Mouse (Mus musculus) urinary bladder, postnatal 4 days (tissue): Measurements from ENCODE around the gene Col25a1.

Experiments
- DNase-seq, 2 experiments: peaks; one replicate each; pipeline ENCODE4 v3.0.0; 2021 to 2022; ENCODE audit warnings: low spot score in 2 of 2

Col25a1 gene

DNA sequence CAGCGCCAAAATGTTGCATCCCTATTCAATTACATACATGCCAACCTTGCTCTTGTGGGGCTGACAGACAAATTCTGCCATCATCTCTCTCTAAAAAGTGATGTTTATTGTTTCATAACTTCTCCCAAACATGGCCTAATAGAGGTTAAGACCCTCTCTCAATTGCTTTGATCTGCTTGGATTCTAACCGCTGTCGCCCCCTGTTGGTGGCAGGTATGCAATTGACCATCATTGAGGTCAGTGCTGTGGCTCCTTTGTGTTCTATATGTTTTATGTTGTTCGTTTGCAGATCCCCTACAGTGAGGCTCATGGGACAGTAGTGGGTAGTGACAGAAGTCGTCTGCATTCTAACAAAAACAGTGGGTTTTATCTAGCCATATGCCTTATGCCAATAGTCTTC is 441.9 kb downstream of the Col25a1 start:
- no peak for DNase-seq

DNA sequence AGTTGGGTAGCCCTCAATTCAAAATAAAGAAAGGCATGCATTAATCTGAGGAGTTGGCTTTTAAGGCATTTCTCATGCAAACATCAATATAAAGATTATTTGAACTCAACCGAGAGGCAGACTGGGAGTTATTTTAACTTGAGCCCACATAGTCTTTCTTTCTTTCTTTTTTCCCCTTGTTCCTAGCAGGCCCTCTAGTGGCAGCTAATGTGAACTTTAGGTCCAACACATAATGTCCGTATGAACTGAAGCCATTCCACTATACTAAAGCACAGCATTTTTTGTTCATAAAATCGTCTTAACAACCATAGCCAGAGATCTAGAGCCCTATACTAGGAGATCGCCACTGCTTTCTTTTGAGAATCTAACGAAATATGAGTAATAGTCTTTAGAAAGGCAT is 443.4 kb downstream of the Col25a1 start:
- DNase-seq, result no peak

DNA sequence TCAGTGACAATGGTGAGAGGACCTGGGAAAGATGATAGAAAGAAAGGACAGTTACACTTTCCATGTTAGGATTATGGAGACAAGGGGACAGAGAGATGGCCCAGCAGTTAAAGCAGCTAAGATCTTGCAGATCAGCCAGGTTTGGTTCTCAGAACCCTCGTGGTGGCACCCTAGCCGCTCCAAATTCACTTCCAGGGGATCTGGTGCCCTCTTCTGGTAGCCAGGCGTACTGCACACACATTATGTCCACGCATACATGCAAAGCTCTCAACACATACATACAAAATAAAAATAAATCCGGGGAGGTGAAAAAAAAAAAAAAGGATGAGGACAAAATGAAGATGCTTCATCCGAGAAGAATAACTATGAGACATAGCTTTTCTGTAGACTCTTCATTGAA is 445.4 kb downstream of the Col25a1 start:
- DNase-seq, result no peak

- no peak for DNase-seq
Measured at GRCm38 (mm10) chr3:130579501-130579900, 448.2 kb downstream of the Col25a1 start.

- no peak for DNase-seq
Measured at GRCm38 (mm10) chr3:130581577-130581976, 450.3 kb downstream of the Col25a1 start.

DNA sequence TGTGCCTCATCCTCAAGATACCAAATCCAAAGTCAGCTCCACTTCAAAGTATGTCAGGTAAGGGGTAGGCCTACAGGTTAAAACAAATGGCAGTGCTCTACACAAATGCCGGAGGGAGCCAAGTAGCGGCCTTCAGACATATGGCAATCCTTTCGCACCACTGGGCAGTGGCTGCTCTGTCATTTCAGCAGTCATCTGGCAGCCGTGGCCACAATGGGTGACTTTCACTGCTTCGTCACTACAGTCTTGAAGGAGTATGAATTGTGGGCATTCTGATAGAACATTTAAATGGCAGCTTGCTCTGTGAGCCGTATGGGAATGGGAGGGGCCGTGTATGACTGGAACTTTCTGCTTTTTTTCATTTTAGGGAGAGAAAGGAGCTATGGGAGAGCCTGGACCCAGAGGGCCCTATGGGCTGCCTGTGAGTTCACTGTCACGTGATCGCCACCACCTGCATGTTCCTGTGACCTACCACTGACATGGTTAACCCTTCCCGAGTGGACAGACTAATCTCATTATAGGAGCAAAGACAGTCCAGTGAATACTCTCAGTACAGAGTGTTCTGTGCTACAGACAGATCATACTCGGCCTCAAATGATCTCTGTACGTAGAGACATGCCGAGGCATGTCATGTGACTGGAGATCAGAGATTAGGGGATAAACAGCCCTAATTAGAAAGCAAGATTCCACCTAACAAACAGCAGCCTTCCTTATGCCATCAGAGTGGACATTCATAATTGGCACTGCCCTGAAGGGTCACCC is 451.8 kb downstream of the Col25a1 start:
- no peak for DNase-seq

DNA sequence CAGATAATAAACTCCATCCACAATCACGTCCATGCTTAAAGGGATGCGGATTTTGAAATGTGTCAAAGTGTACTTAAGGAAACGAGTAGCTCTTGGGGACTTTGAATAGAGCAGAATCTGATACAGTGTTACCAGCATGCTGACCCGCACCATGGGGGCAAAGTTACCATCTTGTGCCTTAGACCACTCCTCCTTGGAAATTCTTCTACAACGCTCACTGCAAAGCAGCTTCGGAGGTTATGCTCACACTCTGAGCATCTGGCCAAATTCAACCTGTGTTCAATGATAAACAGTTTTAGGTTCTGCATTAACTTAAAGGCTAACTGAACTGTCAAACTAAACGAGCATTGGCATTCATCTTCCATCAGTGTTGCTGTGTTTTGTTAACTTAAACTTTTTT is 452.7 kb downstream of the Col25a1 start:
- DNase-seq, result no peak

GRCm38 (mm10) chr3:130595050-130595449 is 463.7 kb downstream of the Col25a1 start:
- no peak for DNase-seq

- DNase-seq, result no peak
Measured at GRCm38 (mm10) chr3:130601491-130601890, 470.2 kb downstream of the Col25a1 start.

DNA sequence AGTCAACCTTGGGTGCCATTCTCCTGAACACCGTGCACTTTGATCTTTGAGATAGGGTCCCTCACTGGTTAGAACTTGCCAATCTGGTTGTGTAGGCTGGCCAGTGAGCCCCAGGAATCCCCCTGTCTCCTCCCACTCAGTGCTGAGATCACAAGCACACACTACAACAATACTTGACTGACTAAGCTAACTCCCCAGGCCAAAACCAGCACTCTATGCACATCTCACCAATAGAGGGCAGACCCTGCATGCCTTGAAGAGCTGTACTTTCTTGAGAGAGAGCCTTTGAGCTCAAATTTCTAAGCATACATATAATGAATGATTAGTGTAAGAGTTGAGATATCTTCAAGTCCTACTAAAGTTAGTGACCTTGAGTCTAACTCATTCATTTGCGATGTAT is 476.6 kb downstream of the Col25a1 start:
- DNase-seq, result no peak

DNA sequence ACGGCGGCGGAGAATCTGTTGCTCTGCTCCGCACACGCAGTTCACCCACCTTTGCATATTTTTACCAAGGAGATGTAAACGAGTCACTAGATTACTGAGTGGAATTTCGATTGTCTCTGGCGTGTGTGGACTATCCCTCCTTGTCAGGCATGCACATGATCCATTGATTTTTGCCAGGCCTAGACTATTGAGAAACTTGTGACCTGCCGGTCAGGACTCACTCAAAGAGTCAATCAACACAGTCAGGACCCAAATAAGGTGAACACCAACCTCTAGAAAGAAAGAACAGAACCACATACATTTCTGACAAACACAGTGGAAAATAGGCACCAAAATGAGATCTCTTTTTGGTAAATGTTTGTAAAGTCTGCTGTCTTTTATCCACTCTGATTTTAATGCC is 483.1 kb downstream of the Col25a1 start:
- DNase-seq, result no peak

GRCm38 (mm10) chr3:130615625-130616024 is 484.3 kb downstream of the Col25a1 start:
- DNase-seq, result no peak

- DNase-seq, result no peak
Measured at GRCm38 (mm10) chr3:130617439-130617898, 486.2 kb downstream of the Col25a1 start, which contains the start of gene Etnppl. Gene Etnppl (plus strand): TSS chr3:130617448.

DNA sequence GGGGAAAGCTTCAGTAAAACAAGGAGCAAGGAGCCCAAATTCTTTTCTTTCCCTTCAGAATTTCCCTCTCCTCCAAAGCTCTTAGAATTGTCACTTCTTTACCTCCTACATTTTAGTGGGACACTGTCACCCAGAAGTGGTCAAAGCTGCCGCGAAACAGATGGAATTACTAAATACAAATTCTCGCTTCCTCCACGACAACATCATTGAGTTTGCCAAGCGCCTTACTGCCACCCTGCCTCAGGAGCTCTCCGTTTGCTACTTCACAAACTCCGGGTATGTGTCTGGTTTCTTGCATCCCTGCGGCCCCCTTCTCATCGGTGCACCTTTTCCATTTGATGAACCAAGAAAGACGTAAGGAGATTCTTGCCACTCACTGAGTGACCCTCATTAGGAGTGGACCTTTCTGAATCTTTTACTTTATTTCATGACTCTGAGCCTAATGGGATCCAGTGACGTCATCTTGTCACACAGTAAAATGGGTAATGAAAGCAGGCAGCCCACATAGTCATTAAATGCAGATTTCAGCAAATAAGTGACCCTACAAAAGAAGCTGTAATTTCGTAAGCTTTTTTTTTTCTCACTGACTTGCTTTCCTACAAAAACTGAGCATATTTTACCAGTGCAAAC is 489.3 kb downstream of the Col25a1 start:
- DNase-seq, result no peak

GRCm38 (mm10) chr3:130628358-130628757 is 497.1 kb downstream of the Col25a1 start:
- DNase-seq, result no peak

DNA sequence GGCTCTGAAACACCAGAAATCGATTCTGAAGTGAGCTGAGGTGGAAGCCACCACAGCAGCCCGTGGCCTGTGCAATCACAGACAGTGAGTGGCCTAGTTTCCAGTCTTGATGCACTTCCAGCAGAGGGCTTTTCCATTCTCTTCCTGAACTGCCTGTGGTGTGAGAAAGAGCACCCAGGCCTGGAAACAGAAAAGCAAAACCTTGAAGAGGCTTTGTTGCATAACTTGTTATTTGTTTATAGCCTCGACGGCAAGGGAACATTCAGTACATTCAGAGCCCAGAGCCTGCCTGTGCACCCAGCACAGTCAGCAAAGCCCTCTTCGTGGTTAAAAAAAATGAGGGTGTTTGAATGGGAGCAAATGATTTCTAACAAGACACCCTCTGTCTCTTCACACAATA is 502.6 kb downstream of the Col25a1 start:
- DNase-seq, result no peak

DNA sequence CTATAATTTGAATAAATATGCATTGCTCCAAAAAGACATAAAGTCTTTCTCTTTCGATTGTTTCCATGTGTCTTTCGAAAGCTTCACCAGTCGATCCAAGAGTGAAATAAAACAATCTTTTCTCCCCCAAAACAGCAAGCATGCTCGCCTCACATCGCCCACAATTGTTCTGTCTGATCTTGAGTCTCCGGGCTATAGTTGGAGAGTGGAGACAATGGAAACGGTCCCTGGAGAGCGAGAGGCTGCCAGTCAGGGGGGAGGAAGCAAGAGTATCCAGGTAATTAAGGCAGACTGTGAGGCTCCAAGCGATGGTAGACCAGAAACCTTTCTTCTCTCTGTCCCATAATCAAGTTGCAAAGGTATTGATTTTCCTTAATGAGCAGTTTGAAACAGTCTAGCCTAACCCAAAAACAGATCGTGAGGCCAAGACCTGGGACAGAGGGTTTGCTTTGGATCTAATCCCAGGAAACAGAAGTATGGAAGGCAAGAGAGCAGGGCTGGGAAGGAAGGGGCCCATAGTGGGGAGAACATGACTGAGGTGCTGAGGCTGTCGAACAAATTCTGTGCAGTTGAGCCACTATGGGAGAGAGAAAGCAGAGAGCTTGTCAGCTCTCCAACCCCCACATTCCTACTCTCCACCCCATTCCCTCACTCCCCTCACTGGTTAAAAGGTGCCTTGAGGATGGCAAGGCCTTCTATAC is 515.0 kb downstream of the Col25a1 start:
- DNase-seq, result no peak
